Mouse (Mus musculus): ENCODE measurements around the gene Ucn2.

The Ucn2 gene

GRCm38 (mm10) chr9:108992085-108992469, 6.3 kb downstream of the Ucn2 start:
- DNase-seq (ENCODE audit: low spot score in 2 of 2): no peak

- no peak for DNase-seq (ENCODE audit: low spot score in 2 of 2)
Observed at GRCm38 (mm10) chr9:108992620-108993361, 7.0 kb downstream of the Ucn2 start.

GRCm38 (mm10) chr9:108996411-108996810, 10.6 kb downstream of the Ucn2 start:
- no peak for DNase-seq (ENCODE audit: low spot score in 2 of 2)

- no peak for DNase-seq (ENCODE audit: low spot score in 2 of 2)
Observed at GRCm38 (mm10) chr9:108998287-108999166, 12.7 kb downstream of the Ucn2 start.

GRCm38 (mm10) chr9:108999167-108999526, 13.3 kb downstream of the Ucn2 start:
- no peak for DNase-seq (ENCODE audit: low spot score in 2 of 2)

GRCm38 (mm10) chr9:109000726-109001125, 14.9 kb downstream of the Ucn2 start:
- DNase-seq (ENCODE audit: low spot score in 2 of 2): peak; percentile 55 to 66

GRCm38 (mm10) chr9:109003201-109003600, 17.4 kb downstream of the Ucn2 start:
- DNase-seq (ENCODE audit: low spot score in 2 of 2): no peak

GRCm38 (mm10) chr9:109007025-109007780, 21.4 kb downstream of the Ucn2 start:
- no peak for DNase-seq (ENCODE audit: low spot score in 2 of 2)

GRCm38 (mm10) chr9:109008081-109008480, 22.3 kb downstream of the Ucn2 start:
- DNase-seq (ENCODE audit: low spot score in 2 of 2): no peak

GRCm38 (mm10) chr9:109008994-109009635, 23.3 kb downstream of the Ucn2 start:
- DNase-seq (ENCODE audit: low spot score in 2 of 2): no peak

GRCm38 (mm10) chr9:109009636-109010315, 24.0 kb downstream of the Ucn2 start:
- DNase-seq (ENCODE audit: low spot score in 2 of 2): peak; percentile 56 to 61

GRCm38 (mm10) chr9:109010316-109010690, 24.5 kb downstream of the Ucn2 start:
- DNase-seq (ENCODE audit: low spot score in 2 of 2): no peak

GRCm38 (mm10) chr9:109015397-109015796, 29.6 kb downstream of the Ucn2 start:
- no peak for DNase-seq (ENCODE audit: low spot score in 2 of 2)

GRCm38 (mm10) chr9:109016973-109017604, 31.3 kb downstream of the Ucn2 start:
- no peak for DNase-seq (ENCODE audit: low spot score in 2 of 2)

- no peak for DNase-seq (ENCODE audit: low spot score in 2 of 2)
Observed at GRCm38 (mm10) chr9:109021428-109021827, 35.6 kb downstream of the Ucn2 start.

- no peak for DNase-seq (ENCODE audit: low spot score in 2 of 2)
Observed at GRCm38 (mm10) chr9:109022866-109023685, 37.3 kb downstream of the Ucn2 start.

- DNase-seq (ENCODE audit: low spot score in 2 of 2): peak; percentile 38 to 54
Observed at GRCm38 (mm10) chr9:109027521-109027920, 41.7 kb downstream of the Ucn2 start.

GRCm38 (mm10) chr9:109028421-109028820, 42.6 kb downstream of the Ucn2 start:
- no peak for DNase-seq (ENCODE audit: low spot score in 2 of 2)

GRCm38 (mm10) chr9:109028919-109029318, 43.1 kb downstream of the Ucn2 start:
- DNase-seq (ENCODE audit: low spot score in 2 of 2): no peak

- DNase-seq (ENCODE audit: low spot score in 2 of 2): no peak
Observed at GRCm38 (mm10) chr9:109030312-109030711, 44.5 kb downstream of the Ucn2 start.

Measured in heart, adult 9 months (tissue).